Mouse (Mus musculus): ENCODE results near the gene Slc4a4. TPM values are rescaled to one million over a fixed set of nuclear protein-coding genes. Genes with fewer than 3 reads are reported as not detected.

Slc4a4 gene
- total and polyA plus RNA-seq, 2 experiments, result 12.0 to 30.2 TPM

DNA sequence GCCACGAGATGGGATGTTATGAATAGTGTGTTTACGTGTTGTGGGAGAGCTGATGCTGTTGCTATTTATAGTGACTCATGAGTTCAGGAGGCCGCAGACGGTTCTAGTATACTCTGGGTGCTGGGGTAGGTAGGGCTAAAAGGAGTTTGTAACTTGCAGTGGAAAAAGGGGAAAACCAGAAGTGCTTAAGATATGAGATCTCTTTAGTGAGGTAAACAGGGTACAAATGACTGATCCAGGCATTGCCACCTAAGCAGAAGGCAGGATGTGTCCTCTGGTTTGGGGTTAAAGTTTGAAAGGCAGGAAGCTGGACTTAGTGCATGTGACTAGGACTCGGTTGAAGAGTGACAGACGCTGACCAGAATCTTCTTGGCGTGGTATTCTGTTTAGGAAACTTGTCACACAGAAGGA, 74.7 kb downstream of the Slc4a4 start:
- no peak overlapping the region for H3K4me3 ChIP-seq (ENCODE audit: insufficient read depth, low read depth, low read length)
- TF ChIP-seq POLR2A (IDR thresholded peaks at IDR 0.05; ENCODE audit: extremely low read depth, insufficient read depth, low read length), result no peak
- no peak for TF ChIP-seq CTCF (IDR thresholded peaks at IDR 0.05; ENCODE audit: low read depth, low read length)
- WGBS, result 4% methylated on average over 7 of the region's 7 CpGs
- peaks cover 14% of the 10 kb centered on the region for H3K4me1 ChIP-seq (ENCODE audit: control insufficient read depth, insufficient read depth, low read length)
- no peak overlapping the region for H3K9ac ChIP-seq (ENCODE audit: low read depth, low read length)
- H3K36me3 ChIP-seq (ENCODE audit: control insufficient read depth, insufficient read depth, low read length), result no peaks in the 10 kb centered on the region
- peaks cover 3% of the 10 kb centered on the region; the same call in 1 of the 2 replicates for H3K79me2 ChIP-seq (ENCODE audit: control insufficient read depth, insufficient read depth, low read length)
- peak overlapping the region; percentile 64 for H3K27ac ChIP-seq (replicated peaks; ENCODE audit: insufficient read depth, low read depth, low read length)
- no peaks in the 10 kb centered on the region for H3K27me3 ChIP-seq (ENCODE audit: control insufficient read depth, insufficient read depth, low read length)
- peak; percentile 93 for DNase-seq (ENCODE audit: extremely low read depth, low read depth, low spot score)

DNA sequence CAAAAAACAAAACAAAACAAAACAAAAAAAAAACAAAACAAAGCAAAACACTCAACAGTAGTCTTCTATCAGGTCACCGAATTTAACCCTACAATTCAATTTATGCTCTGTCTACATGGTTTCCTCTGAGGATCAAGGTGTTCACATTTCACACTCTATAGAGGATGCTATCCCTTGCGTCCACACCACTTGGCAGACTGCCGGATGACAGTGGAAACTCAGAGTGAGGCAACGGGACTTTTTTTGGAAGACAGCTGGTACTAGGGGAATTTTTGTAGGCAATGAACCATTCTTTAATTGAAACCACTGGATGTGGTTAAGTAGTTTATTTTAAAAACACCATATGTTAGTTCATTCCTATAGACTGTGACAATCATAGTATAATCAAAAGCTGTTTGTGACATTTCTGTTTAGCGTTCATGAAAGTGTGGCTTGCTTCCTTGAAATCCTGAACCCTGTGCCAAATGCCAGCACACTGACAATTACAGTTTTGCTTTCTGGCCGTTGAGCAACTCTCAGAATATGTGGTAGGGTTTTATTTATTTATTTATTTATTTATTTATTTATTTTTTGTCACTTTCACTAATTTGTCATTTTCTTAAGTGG, 78.2 kb downstream of the Slc4a4 start:
- Histone ChIP-seq H3K27me3 (ENCODE audit: control insufficient read depth, insufficient read depth, low read length) (no peaks in the 10 kb centered on the region), H3K36me3 (ENCODE audit: control insufficient read depth, insufficient read depth, low read length) (no peaks in the 10 kb centered on the region; the same call in 1 of the 2 replicates), H3K4me3 (ENCODE audit: insufficient read depth, low read depth, low read length) (no peak overlapping the region), H3K27ac (replicated peaks; ENCODE audit: insufficient read depth, low read depth, low read length) (no peak overlapping the region), H3K9ac (ENCODE audit: low read depth, low read length) (no peak overlapping the region), H3K79me2 (ENCODE audit: control insufficient read depth, insufficient read depth, low read length) (no peaks in the 10 kb centered on the region; the same call in 1 of the 2 replicates), H3K4me1 (ENCODE audit: control insufficient read depth, insufficient read depth, low read length) (peaks cover 12% of the 10 kb centered on the region)
- no peak for TF ChIP-seq POLR2A (IDR thresholded peaks at IDR 0.05; ENCODE audit: extremely low read depth, insufficient read depth, low read length)
- no peak for TF ChIP-seq CTCF (IDR thresholded peaks at IDR 0.05; ENCODE audit: low read depth, low read length)
- 38% methylated on average over 6 of the region's 6 CpGs for WGBS
- peak; percentile 39 for DNase-seq (ENCODE audit: extremely low read depth, low read depth, low spot score)

- Histone ChIP-seq H3K79me2 (ENCODE audit: control insufficient read depth, insufficient read depth, low read length) (no peaks in the 10 kb centered on the region; the same call in 1 of the 2 replicates), H3K4me3 (ENCODE audit: insufficient read depth, low read depth, low read length) (no peak overlapping the region), H3K27me3 (ENCODE audit: control insufficient read depth, insufficient read depth, low read length) (no peaks in the 10 kb centered on the region), H3K36me3 (ENCODE audit: control insufficient read depth, insufficient read depth, low read length) (no peaks in the 10 kb centered on the region; the same call in 1 of the 2 replicates), H3K9ac (ENCODE audit: low read depth, low read length) (no peak overlapping the region), H3K27ac (replicated peaks; ENCODE audit: insufficient read depth, low read depth, low read length) (no peak overlapping the region), H3K4me1 (ENCODE audit: control insufficient read depth, insufficient read depth, low read length) (peaks cover 3% of the 10 kb centered on the region)
- WGBS, result 94% methylated on average over 4 of the region's 4 CpGs
- no peak for TF ChIP-seq CTCF (IDR thresholded peaks at IDR 0.05; ENCODE audit: low read depth, low read length)
- no peak for TF ChIP-seq POLR2A (IDR thresholded peaks at IDR 0.05; ENCODE audit: extremely low read depth, insufficient read depth, low read length)
- no peak for DNase-seq (ENCODE audit: extremely low read depth, low read depth, low spot score)
Observed at GRCm38 (mm10) chr5:88966507-88966906, 79.9 kb downstream of the Slc4a4 start.

- TF ChIP-seq CTCF (IDR thresholded peaks at IDR 0.05; ENCODE audit: low read depth, low read length), result no peak
- no peak for TF ChIP-seq POLR2A (IDR thresholded peaks at IDR 0.05; ENCODE audit: extremely low read depth, insufficient read depth, low read length)
- no peaks in the 10 kb centered on the region; the same call in 1 of the 2 replicates for H3K79me2 ChIP-seq (ENCODE audit: control insufficient read depth, insufficient read depth, low read length)
- no peaks in the 10 kb centered on the region; the same call in none of the 2 replicates for H3K36me3 ChIP-seq (ENCODE audit: control insufficient read depth, insufficient read depth, low read length)
- H3K27me3 ChIP-seq (ENCODE audit: control insufficient read depth, insufficient read depth, low read length), result no peaks in the 10 kb centered on the region
- peak; percentile 54 for DNase-seq (ENCODE audit: extremely low read depth, low read depth, low spot score)
- no peak overlapping the region for H3K4me3 ChIP-seq (ENCODE audit: insufficient read depth, low read depth, low read length)
- H3K4me1 ChIP-seq (ENCODE audit: control insufficient read depth, insufficient read depth, low read length), result no peaks in the 10 kb centered on the region
- H3K9ac ChIP-seq (ENCODE audit: low read depth, low read length), result no peak overlapping the region
- WGBS, result 53% methylated on average over 11 of the region's 11 CpGs
- H3K27ac ChIP-seq (replicated peaks; ENCODE audit: insufficient read depth, low read depth, low read length), result no peak overlapping the region
Observed at GRCm38 (mm10) chr5:88968923-88969639, 82.5 kb downstream of the Slc4a4 start.

- Histone ChIP-seq H3K27me3 (ENCODE audit: control insufficient read depth, insufficient read depth, low read length) (no peaks in the 10 kb centered on the region), H3K36me3 (ENCODE audit: control insufficient read depth, insufficient read depth, low read length) (no peaks in the 10 kb centered on the region; the same call in none of the 2 replicates), H3K4me1 (ENCODE audit: control insufficient read depth, insufficient read depth, low read length) (no peaks in the 10 kb centered on the region), H3K79me2 (ENCODE audit: control insufficient read depth, insufficient read depth, low read length) (peaks cover 3% of the 10 kb centered on the region; the same call in 1 of the 2 replicates), H3K9ac (ENCODE audit: low read depth, low read length) (no peak overlapping the region), H3K4me3 (ENCODE audit: insufficient read depth, low read depth, low read length) (no peak overlapping the region), H3K27ac (replicated peaks; ENCODE audit: insufficient read depth, low read depth, low read length) (no peak overlapping the region)
- TF ChIP-seq POLR2A (IDR thresholded peaks at IDR 0.05; ENCODE audit: extremely low read depth, insufficient read depth, low read length) (no peak), CTCF (IDR thresholded peaks at IDR 0.05; ENCODE audit: low read depth, low read length) (peak; percentile 16; the same call in 1 of the 2 replicates)
- DNase-seq (ENCODE audit: extremely low read depth, low read depth, low spot score), result no peak
Observed at GRCm38 (mm10) chr5:88971554-88971953, 84.9 kb downstream of the Slc4a4 start.
